Mouse (Mus musculus): ENCODE measurements around the gene Ermp1. TPM values are rescaled to one million over a fixed set of nuclear protein-coding genes. Genes with fewer than 3 reads are reported as not detected.

Ermp1 gene
- 17.1 and 17.6 TPM in 2 replicates for polyA plus RNA-seq (2016; fragmentation: Nextera tagmentation; extraction: Ambion mirVana)

DNA sequence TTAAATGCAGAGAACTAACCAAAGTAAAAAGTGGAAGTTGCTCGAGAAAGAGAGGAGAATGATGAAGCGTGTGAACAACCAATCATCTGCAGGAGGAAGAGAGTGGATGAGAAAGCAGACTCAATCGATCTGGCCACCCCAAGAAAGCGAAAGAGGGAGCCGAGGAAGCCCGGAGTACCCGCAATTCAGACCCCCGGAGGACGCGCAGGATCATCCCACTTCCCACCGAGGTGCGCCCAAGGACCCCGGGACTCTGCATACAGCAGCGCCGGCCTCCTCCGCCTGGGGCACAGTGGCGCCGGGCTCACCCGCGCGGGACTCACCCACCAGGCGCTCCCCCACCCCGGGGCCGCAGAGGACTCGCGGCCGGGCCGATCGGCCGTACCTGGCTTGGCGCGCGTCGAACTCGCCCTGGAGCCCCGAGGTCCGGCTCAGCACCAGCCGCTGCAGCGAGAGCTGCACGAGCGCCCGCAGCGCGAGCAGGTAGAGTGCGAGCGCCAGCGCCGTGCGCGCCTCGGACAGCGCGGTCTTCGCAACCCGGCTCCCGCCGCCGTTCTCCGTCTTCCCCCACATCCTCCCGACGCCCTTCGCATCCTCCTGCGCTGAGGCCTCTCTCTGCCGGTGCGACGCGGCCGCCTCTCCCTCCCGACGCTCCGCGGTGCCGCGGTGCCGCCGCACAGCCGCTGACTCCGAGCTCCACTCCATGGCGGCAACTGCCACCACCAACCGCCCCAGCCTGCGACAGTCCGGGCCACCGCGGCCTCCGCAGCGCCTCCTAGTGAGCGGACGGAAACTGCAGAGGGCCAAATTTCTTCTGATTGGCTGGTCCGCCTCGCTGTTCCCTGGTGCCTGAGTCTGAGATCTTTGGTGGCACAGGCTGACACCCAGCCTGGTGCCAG is at the start of gene Ermp1:
Gene Ermp1, minus strand, starts transcription at position 765 of the 899 bp plus-strand sequence.
- Histone ChIP-seq H3K9me3 (no peaks in the 10 kb centered on the region), H3K36me3 (replicated peaks) (peaks cover 24% of the 10 kb centered on the region), H3K4me1 (peaks cover 4% of the 10 kb centered on the region), H3K27ac (peak within 1 kb of the TSS; percentile 94), H3K27me3 (ENCODE audit: poor library complexity, severe bottlenecking) (no peaks in the 10 kb centered on the region), H3K4me3 (peak within 1 kb of the TSS; percentile 89)
- under 1% methylated on average over 90 of the region's 90 CpGs for WGBS
- peak; percentile 95 for DNase-seq (ENCODE audit: extremely low spot score, low spot score)

DNA sequence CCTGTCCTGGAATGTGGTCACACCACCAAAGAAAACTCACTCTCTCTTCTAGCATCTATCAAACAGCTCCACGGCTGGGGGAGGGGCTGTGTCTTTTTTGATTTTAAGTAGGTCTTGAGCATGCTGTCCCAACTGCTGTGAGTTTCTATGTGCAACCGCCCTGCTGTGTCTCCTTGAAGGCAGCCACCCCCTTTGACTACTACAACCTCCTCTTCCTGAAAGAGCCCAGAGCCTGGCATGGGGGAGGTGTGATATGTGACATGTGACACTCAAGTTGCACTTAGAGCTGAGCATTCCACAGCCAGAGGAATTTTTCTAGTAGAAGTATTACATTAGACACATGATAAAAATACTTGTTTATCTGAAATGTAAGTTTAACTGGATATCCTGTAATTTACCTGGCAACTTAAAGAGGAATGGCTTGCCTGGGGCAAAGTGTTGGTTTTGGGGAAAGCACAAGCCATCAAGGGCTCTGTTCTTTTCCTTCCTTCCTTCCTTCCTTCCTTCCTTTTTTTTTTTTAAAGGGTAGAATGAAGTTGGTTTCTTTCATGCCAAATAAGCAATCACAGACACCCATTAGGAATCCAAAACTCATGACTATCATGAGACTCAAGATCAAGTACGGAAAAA is 49.1 kb upstream of the Ermp1 start, which contains the start of gene Mlana:
Gene Mlana, plus strand, starts transcription at position 580 of the 630 bp plus-strand sequence.
- peaks cover 6% of the 10 kb centered on the region; the same call in 1 of the 2 replicates for H3K4me1 ChIP-seq
- WGBS, result 63% methylated on average over 3 of the region's 3 CpGs
- no peak for DNase-seq (ENCODE audit: extremely low spot score, low spot score)
- H3K27me3 ChIP-seq (ENCODE audit: poor library complexity, severe bottlenecking), result no peaks in the 10 kb centered on the region
- H3K9me3 ChIP-seq, result peaks cover 3% of the 10 kb centered on the region; the same call in 1 of the 2 replicates
- no peaks in the 10 kb centered on the region for H3K36me3 ChIP-seq (replicated peaks)
- H3K27ac ChIP-seq, result no peak within 1 kb of the TSS
- H3K4me3 ChIP-seq, result no peak within 1 kb of the TSS

DNA sequence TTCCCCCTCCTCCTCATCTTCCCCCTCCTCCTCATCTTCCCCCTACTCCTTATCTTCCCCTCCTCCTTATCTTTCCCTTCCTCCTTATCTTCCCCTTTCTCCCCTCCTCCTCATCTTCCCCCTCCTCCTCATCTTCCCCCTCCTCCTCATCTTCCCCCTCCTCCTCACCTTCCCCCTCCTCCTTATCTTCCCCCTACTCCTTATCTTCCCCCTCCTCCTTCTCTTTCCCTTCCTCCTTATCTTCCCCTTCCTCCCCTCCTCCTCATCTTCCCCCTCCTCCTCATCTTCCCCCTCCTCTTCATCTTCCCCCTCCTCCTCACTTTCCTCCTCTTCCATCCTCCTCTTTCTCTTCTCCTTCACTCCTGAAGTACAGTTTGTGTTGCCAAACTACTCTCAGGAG is 48.6 kb upstream of the Ermp1 start:
- H3K27ac ChIP-seq, result no peak overlapping the region
- no peak for DNase-seq (ENCODE audit: extremely low spot score, low spot score)
- no peak overlapping the region for H3K4me3 ChIP-seq
- peaks cover 3% of the 10 kb centered on the region; the same call in 1 of the 2 replicates for H3K9me3 ChIP-seq
- peaks cover 6% of the 10 kb centered on the region; the same call in 1 of the 2 replicates for H3K4me1 ChIP-seq
- H3K36me3 ChIP-seq (replicated peaks), result no peaks in the 10 kb centered on the region
- no peaks in the 10 kb centered on the region for H3K27me3 ChIP-seq (ENCODE audit: poor library complexity, severe bottlenecking)

DNA sequence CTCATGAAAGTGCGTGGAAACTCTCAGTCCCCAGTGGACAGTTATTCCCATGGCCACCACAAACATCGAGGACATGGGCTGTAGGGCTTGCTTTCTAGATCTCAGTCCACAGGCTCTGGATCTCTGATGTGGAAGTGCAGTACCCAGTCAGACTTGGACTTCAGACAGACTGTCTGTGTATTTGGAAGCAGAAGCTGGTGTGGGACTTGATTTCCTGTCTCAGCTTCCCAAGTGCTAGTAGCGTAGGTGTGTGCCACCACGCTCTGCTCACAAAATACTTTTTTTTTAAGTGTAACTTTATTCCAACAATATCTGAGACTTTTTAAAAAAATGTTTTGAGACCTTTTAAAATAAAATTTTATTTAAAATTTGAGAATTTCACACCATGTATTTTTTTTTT is 48.1 kb upstream of the Ermp1 start:
- H3K9me3 ChIP-seq, result peaks cover 3% of the 10 kb centered on the region; the same call in 1 of the 2 replicates
- WGBS, result 92% methylated on average over 4 of the region's 4 CpGs
- H3K36me3 ChIP-seq (replicated peaks), result no peaks in the 10 kb centered on the region
- no peak overlapping the region for H3K27ac ChIP-seq
- H3K27me3 ChIP-seq (ENCODE audit: poor library complexity, severe bottlenecking), result no peaks in the 10 kb centered on the region
- no peak for DNase-seq (ENCODE audit: extremely low spot score, low spot score)
- H3K4me1 ChIP-seq, result peaks cover 6% of the 10 kb centered on the region; the same call in 1 of the 2 replicates
- H3K4me3 ChIP-seq, result no peak overlapping the region

DNA sequence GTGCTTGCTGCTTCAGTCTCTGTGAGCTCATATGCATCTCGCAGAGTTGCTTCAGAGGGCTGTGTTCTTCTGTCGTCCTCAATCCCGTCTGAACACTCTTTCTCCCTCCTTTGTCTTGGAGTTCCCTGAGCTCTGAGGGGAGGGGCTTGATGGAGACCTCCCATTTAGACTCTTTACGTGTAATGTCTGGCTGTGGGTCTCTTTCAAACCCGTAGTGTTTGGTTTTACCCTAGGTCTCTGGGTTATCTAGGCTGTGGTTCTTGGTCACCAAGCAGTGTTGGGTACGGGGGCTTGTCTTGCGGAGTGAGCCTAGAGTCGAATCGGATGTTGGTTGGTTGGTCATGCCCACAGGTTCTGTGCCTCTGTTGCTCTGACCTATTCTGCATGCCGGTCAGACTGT is 46.9 kb upstream of the Ermp1 start:
- H3K9me3 ChIP-seq, result peaks cover 3% of the 10 kb centered on the region; the same call in 1 of the 2 replicates
- 91% methylated on average over 10 of the region's 10 CpGs for WGBS
- no peak overlapping the region for H3K4me3 ChIP-seq
- H3K27ac ChIP-seq, result no peak overlapping the region
- peaks cover 6% of the 10 kb centered on the region; the same call in 1 of the 2 replicates for H3K4me1 ChIP-seq
- no peaks in the 10 kb centered on the region for H3K27me3 ChIP-seq (ENCODE audit: poor library complexity, severe bottlenecking)
- no peaks in the 10 kb centered on the region for H3K36me3 ChIP-seq (replicated peaks)
- no peak for DNase-seq (ENCODE audit: extremely low spot score, low spot score)

DNA sequence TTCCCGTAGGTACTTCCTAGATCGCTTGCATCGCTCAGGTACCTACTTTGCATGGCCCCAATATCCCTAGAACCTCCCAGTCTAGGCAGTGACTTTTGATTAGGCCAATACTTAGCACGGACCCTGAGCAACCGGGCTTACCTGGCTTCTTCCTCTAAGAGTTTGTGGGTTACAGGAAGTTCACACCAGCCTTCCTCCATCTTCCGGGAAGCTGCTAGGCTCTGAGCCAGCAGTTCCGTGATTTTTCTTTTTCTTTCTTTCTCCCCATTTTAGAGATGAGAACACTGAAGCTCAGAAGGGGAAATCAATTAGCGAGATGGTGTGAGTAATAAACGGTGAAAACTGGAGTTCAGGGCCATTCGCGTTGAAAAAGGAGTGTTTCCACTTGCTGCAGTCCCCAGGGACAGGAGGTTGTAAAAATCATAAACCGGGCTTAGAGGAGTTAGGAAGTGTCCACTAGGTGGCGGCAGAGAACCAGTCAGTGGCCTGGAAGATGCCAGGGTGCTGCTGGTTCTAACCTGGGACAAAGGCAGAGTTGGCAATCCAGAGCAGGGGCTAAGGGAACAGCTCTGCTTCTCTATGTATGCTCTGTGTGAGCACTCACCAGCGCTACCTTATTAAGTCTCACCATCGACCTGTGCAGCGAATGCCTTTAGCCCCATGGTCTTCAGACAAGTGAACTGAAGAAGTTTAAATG is 35.8 kb upstream of the Ermp1 start:
- WGBS, result 56% methylated on average over 16 of the region's 16 CpGs
- Histone ChIP-seq H3K9me3 (peaks cover 18% of the 10 kb centered on the region; the same call in 1 of the 2 replicates), H3K27me3 (ENCODE audit: poor library complexity, severe bottlenecking) (no peaks in the 10 kb centered on the region), H3K36me3 (replicated peaks) (no peaks in the 10 kb centered on the region), H3K27ac (no peak overlapping the region), H3K4me1 (no peaks in the 10 kb centered on the region), H3K4me3 (no peak overlapping the region)
- peak; percentile 72 for DNase-seq (ENCODE audit: extremely low spot score, low spot score)

DNA sequence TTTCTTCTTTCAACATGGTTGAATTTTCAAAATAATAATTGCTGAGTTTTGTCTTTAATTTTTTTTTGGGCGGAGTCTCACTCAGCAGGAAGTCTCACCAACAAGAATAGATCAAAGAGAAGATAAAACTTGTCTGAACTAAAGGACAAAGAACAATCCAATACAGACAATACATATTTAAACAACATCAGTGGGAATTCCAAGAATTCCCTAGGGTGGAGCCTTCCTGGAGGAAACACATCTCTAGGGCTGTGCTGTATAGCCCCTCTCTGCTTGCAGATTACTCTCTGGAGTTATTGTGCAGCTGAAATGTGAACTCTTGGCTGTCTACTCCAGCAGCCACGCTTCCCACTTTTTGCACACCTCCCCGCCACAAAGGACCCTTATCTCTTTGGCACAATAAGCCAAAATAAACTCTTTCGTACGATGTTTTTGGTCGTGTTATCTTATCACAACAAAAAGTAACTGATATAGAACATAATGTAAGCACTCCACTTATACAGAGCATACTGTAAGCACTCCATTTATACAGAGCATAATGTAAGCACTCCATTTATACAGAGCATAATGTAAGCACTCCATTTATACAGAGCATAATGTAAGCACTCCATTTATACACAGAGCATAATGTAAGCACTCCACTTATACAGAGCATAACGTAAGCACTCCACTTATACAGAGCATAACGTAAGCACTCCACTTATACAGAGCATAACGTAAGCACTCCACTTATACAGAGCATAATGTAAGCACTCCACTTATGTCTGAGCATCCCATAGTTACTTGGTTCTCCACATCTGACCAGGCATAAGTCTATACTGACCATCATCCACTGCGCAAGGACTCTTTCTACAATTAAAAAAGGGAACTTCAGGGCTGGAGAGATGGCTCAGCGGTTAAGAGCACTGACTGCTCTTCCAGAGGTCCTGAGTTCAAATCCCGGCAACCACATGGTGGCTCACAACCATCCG is 32.3 kb upstream of the Ermp1 start:
- Histone ChIP-seq H3K27me3 (ENCODE audit: poor library complexity, severe bottlenecking) (no peaks in the 10 kb centered on the region), H3K4me3 (no peak overlapping the region), H3K27ac (no peak overlapping the region), H3K4me1 (no peaks in the 10 kb centered on the region), H3K9me3 (peaks cover 11% of the 10 kb centered on the region; the same call in 1 of the 2 replicates), H3K36me3 (replicated peaks) (no peaks in the 10 kb centered on the region)
- no peak for DNase-seq (ENCODE audit: extremely low spot score, low spot score)
- WGBS, result 90% methylated on average over 13 of the region's 13 CpGs

DNA sequence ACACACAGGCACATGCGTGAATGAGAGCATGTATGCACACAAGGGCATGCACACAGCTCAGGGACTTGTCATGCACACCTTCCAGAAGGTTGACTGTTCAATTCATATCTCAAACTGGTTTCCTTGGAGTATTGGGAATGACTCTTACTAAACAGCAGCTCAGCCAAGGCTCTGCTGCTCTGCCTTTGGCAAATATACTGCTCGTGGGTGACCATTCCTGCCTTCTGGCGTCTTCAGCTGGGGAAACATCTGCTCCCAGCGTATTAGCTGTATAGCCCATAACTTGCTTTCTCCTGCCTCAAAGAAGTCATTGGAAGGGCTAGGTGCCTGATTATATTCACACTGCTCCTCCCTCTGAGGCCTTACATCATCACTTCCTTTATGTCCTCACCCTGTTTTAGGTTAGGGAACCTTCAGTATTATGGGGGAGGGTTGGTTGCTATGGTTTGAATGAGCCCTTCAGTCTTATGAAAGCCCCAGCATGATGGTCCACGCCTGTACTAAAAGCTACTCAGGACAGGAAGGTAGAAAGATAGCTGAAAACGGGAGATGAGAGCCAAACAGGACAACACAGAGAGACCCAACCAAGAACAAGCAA is 30.1 kb upstream of the Ermp1 start:
- DNase-seq (ENCODE audit: extremely low spot score, low spot score), result no peak
- WGBS, result 85% methylated on average over 6 of the region's 6 CpGs

DNA sequence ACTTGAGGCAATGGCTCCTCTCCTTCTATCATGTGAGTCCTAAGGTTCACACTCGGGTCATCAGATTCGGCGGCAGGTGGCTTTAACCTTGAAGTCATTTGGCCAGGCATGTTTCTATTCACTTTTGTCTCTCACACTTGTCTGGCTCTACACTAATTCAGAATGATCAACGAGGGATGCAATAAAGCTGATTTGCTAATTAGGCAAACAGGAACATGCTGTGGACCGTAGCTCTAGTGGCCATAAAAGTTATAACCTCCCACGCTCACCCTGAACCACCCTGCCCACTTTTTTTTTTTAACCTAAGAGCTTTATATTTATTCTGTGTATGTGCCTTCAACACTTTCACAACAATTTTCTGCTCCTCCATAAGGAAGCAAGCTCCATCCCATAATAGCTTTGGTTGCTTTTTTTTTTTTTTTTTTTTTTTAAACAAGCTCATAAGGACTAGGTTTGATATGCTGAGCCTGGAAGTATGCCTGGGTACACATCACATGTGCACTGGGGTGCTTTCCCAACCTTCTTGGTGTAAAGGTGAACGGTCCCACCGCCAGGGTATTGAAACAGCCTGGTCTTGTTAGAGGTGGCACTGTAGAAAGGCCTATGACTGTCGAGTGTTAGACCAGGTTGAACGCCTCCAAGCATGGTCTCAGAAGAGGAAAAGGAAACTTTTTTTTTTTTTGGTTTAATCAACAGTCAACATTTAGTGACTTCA is 28.4 kb upstream of the Ermp1 start:
- no peak for DNase-seq (ENCODE audit: extremely low spot score, low spot score)
- no peaks in the 10 kb centered on the region for H3K27me3 ChIP-seq (ENCODE audit: poor library complexity, severe bottlenecking)
- H3K27ac ChIP-seq, result no peak overlapping the region
- no peaks in the 10 kb centered on the region for H3K9me3 ChIP-seq
- H3K36me3 ChIP-seq (replicated peaks), result no peaks in the 10 kb centered on the region
- 89% methylated on average over 10 of the region's 10 CpGs for WGBS
- H3K4me3 ChIP-seq, result no peak overlapping the region
- H3K4me1 ChIP-seq, result no peaks in the 10 kb centered on the region

More for the DNA sequence above, 30.1 kb upstream of the Ermp1 start:
- H3K9me3 ChIP-seq, result no peaks in the 10 kb centered on the region
- no peak overlapping the region for H3K4me3 ChIP-seq
- no peaks in the 10 kb centered on the region for H3K36me3 ChIP-seq (replicated peaks)
- no peaks in the 10 kb centered on the region for H3K4me1 ChIP-seq
- no peak overlapping the region for H3K27ac ChIP-seq
- no peaks in the 10 kb centered on the region for H3K27me3 ChIP-seq (ENCODE audit: poor library complexity, severe bottlenecking)

DNA sequence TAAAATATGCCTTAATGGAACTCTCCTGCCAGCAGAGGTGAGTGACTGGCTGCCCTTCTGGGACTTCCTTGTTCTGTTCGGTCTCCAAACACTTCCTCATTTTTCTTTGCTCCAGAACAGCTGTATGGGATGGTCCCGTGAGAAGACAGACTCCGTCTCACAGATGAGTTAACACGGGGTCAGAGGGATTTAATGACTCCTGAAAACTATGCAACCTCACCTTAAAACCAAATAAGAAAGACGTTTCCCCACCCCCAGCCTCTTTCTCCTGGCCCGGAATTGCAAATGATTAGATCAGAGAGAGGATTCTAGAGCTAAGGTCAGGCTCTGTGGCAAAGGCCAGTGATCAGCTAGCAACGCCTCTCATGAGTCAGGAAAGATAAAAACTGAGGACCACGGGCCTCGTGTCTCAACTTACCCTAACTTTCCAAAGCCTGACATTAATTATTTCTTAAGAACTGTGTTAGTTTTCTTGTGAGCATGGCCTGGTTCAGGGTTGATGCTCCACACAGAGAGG is 27.4 kb upstream of the Ermp1 start:
- no peak for DNase-seq (ENCODE audit: extremely low spot score, low spot score)
- WGBS, result 68% methylated on average over 9 of the region's 9 CpGs
- H3K4me3 ChIP-seq, result no peak overlapping the region
- no peaks in the 10 kb centered on the region for H3K9me3 ChIP-seq
- H3K36me3 ChIP-seq (replicated peaks), result no peaks in the 10 kb centered on the region
- H3K27me3 ChIP-seq (ENCODE audit: poor library complexity, severe bottlenecking), result no peaks in the 10 kb centered on the region
- no peaks in the 10 kb centered on the region for H3K4me1 ChIP-seq
- no peak overlapping the region for H3K27ac ChIP-seq

DNA sequence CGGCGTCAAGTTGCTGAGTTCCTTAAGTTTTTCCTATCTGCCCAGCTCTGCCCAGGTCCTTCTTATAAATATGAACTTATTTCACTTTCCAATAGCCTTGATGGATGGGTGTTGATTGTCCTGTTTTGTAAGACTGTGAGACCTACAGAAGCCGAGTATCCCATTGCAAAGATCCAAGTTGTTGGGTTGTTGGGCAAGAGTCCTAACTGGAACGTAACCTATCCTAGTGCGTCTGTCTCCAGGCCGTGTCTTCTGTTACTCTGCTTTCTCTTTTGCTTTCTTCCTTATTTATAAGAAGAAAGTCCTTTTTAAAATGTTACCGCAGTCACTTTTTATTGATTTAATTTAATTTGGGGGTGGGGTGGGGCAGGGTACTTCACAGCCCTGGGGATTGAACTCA is 26.7 kb upstream of the Ermp1 start:
- no peak for DNase-seq (ENCODE audit: extremely low spot score, low spot score)
- no peaks in the 10 kb centered on the region for H3K4me1 ChIP-seq
- no peaks in the 10 kb centered on the region for H3K36me3 ChIP-seq (replicated peaks)
- no peaks in the 10 kb centered on the region for H3K27me3 ChIP-seq (ENCODE audit: poor library complexity, severe bottlenecking)
- no peak overlapping the region for H3K4me3 ChIP-seq
- no peaks in the 10 kb centered on the region for H3K9me3 ChIP-seq
- no peak overlapping the region for H3K27ac ChIP-seq
- WGBS, result 97% methylated on average over 7 of the region's 7 CpGs
